Mouse (Mus musculus) pancreas, adult 10 weeks (tissue): ENCODE measurements around the gene Atp6v0e2. TPM values are rescaled to one million over a fixed set of nuclear protein-coding genes. Genes with fewer than 3 reads are reported as not detected.

Source experiments
- polyA plus RNA-seq: library from polyadenylated mRNA; stranded (reverse); fragments of 350-450 nt; fragmentation: Illumina TruSeq; extraction: RNeasy Lipid Tissue Mini Kit (QIAGEN cat#74804); gene quantifications from one replicate; pipeline ENCODE4 v1.2.3, GENCODE M21; 2015; ENCODE audit warnings: low read depth, low replicate concordance; ENCODE audit not compliant: insufficient read depth

The Atp6v0e2 gene
- 9.6 TPM for polyA plus RNA-seq

GRCm38 (mm10) chr6:48537105-48537954, at the start of gene Atp6v0e2:
TSS of gene Atp6v0e2 (plus strand) at chr6:48537615.

GRCm38 (mm10) chr6:48554280-48555103, 17.1 kb downstream of the Atp6v0e2 start, which contains the start of gene Lrrc61:
TSS of gene Lrrc61 (plus strand) at chr6:48554796.

DNA sequence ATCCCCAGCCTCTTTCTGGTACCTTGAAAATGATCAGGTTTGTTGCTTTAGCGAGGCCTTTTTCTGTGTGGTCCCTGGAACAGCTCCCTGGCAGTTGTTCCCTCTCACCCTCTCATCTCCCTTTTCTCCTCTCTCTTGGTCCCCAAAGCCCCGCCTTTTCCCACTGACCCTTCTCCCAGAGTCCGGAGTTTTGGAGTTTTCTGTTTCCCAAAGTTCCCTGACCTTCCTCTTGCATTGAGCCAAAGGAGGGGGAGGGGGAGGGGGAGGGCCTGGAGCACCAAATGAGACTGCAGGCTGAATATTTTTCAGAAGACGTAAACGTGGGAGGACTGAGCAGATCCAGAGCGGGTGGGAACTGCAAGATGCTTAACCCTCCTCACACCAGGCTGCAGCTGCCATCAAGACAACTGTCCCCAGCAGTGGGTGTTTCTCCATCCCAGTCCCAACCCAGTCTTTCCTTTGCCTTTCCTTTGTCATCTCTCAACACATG, 35.2 kb downstream of the Atp6v0e2 start, which contains the start of gene Rarres2:
Gene Rarres2, minus strand, starts transcription at position 218 of the 490 bp plus-strand sequence.

GRCm38 (mm10) chr6:48589194-48589750, 51.9 kb downstream of the Atp6v0e2 start, which contains the start of gene Gm45021:
TSS of gene Gm45021 (plus strand) at chr6:48589610.

Other genes with a start within 250 kb of the Atp6v0e2 start
- 4.0 TPM for gene Krba1, start 142.0 kb upstream of the Atp6v0e2 start, polyA plus RNA-seq
- gene Zfp467, start 91.8 kb upstream of the Atp6v0e2 start, polyA plus RNA-seq = 10.7 TPM
- 0.68 TPM for gene Sspo, start 89.4 kb upstream of the Atp6v0e2 start, polyA plus RNA-seq
- 2.2 TPM for gene Lrrc61, start 17.2 kb downstream of the Atp6v0e2 start, polyA plus RNA-seq
- 112 TPM for gene Rarres2, start 35.2 kb downstream of the Atp6v0e2 start, polyA plus RNA-seq
- not detected for gene Gm45021, start 52.0 kb downstream of the Atp6v0e2 start, polyA plus RNA-seq
- gene Repin1, start 56.3 kb downstream of the Atp6v0e2 start, polyA plus RNA-seq = 4.4 TPM
- not detected for gene Gm44965, start 56.3 kb downstream of the Atp6v0e2 start, polyA plus RNA-seq
- gene Zfp775, start 64.4 kb downstream of the Atp6v0e2 start, polyA plus RNA-seq = 0.96 TPM
- not detected for gene AI854703, start 89.1 kb downstream of the Atp6v0e2 start, polyA plus RNA-seq
- gene Gimap8, start 109.6 kb downstream of the Atp6v0e2 start, polyA plus RNA-seq = 4.8 TPM
- gene Gimap9, start 138.5 kb downstream of the Atp6v0e2 start, polyA plus RNA-seq = 4.9 TPM
- 21.8 TPM for gene Gimap4, start 146.9 kb downstream of the Atp6v0e2 start, polyA plus RNA-seq
- 20.6 TPM for gene Gimap6, start 170.6 kb downstream of the Atp6v0e2 start, polyA plus RNA-seq
- not detected for gene Gm28053, start 181.0 kb downstream of the Atp6v0e2 start, polyA plus RNA-seq
- not detected for gene Gimap7, start 181.0 kb downstream of the Atp6v0e2 start, polyA plus RNA-seq
- 4.0 TPM for gene Gimap1, start 201.4 kb downstream of the Atp6v0e2 start, polyA plus RNA-seq
- gene Gimap5, start 208.6 kb downstream of the Atp6v0e2 start, polyA plus RNA-seq = 4.9 TPM
- gene Gimap3, start 233.2 kb downstream of the Atp6v0e2 start, polyA plus RNA-seq = 2.9 TPM